Mouse (Mus musculus) left cerebral cortex, adult 8-10 months (tissue): ENCODE measurements around the gene Dmxl2. TPM values are rescaled to one million over a fixed set of nuclear protein-coding genes. Genes with fewer than 3 reads are reported as not detected.

ENCODE experiments used
- DNase-seq, 2 experiments: peaks; one replicate each; pipeline ENCODE4 v3.0.0; 2022; ENCODE audit warnings: low spot score in 2 of 2
- total RNA-seq, 4 experiments: library from RNA; stranded (reverse); gene quantifications; 2 replicates each; pipeline ENCODE4 v1.2.4; 2022

Gene Dmxl2
- total RNA-seq, 4 experiments from 2014 or later: 185 to 210 (median 193) TPM

DNA sequence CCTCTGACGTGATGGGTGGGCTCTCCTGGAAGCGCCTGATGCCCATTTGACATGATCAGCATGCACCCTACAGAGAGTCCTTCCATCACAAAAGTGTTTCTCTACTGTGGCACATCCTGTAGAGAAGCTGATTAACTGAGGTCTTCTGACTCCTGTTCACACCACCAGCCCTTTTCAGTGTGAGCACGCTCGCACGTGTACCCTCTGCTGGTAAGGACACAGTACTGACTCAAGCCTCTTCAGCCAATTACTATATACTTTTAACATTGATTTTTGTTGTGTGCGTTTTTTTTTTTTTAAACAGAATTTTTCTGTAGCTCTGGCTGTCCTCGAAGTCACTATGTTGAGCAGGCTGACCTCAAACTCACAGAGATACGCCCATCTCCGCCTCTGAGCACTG lies 185.1 kb downstream of the Dmxl2 start:
- no peak for DNase-seq

Other genes with a start within 250 kb of the Dmxl2 start
- gene Cyp19a1, start 233.5 kb downstream of the Dmxl2 start, total RNA-seq: under 1 TPM in 2 of 4 experiments, not detected in 2; 0.27 to 0.28 TPM
- 1 to 10 TPM; 1.1 to 2.4 (median 1.3) TPM for gene Gldn, start 215.1 kb downstream of the Dmxl2 start, total RNA-seq
- gene Sh2d7, start 37.4 kb upstream of the Dmxl2 start, total RNA-seq: under 1 TPM in 1 of 4 experiments, not detected in 3; 0.21 TPM
- gene Cib2, start 58.6 kb upstream of the Dmxl2 start, total RNA-seq: 10 to 100 TPM; 23.8 to 29.4 (median 24.7) TPM
- gene Idh3a, start 84.7 kb upstream of the Dmxl2 start, total RNA-seq: 100 to 1,000 TPM; 164 to 185 (median 182) TPM
- 100 to 1,000 TPM; 111 to 132 (median 117) TPM for gene Acsbg1, start 160.2 kb upstream of the Dmxl2 start, total RNA-seq
- gene Dnaja4, start 197.2 kb upstream of the Dmxl2 start, total RNA-seq: 10 to 100 TPM; 34.6 to 42.9 (median 38.1) TPM
- gene Wdr61, start 232.9 kb upstream of the Dmxl2 start, total RNA-seq: 10 to 100 TPM; 52.9 to 61.1 (median 53.4) TPM